Mouse (Mus musculus): ENCODE results near the gene Mmp14.

DNA sequence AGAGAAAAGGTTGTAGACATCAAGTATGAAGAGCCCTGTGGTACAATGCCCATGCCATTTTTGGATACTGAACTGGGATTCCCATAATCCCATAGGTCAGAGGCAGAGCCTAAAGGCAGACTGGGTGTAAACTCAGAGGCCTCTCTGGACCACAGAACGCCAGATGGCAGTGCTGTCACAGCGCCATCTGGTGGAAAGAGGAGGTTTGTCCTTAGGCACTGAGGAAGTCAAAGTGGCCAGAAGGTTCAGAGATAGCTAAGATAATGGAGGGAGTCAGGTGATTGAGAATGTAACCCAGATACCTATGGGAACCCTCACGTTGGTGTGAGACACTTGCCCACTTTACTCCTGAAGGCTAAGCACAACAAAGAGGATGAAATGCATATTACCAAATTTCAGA, 62.8 kb downstream of the Mmp14 start:
- TF ChIP-seq CTCF (IDR thresholded peaks at IDR 0.05; ENCODE audit: borderline replicate concordance, extremely low read depth, insufficient read depth, insufficient read length) (peak; percentile 85), POLR2A (IDR thresholded peaks at IDR 0.05; ENCODE audit: borderline replicate concordance, extremely low read depth, insufficient read depth, insufficient read length, poor library complexity, severe bottlenecking) (no peak)

Measured in brain, embryonic 14.5 days (tissue).